Comparison of ENCODE assay signal across 18 mouse cellular contexts in genomic region chr10:76062439-76062838, GRCm38 (mm10). TPM values are rescaled to one million over a fixed set of nuclear protein-coding genes. Genes with fewer than 3 reads are reported as not detected.
"Had no signal": no experiment of that assay in that cellular context is flagged by ENCODE, and none has a peak within 500 bp of the region (broad histone marks: within the 10 kb centered on the region; RNA-seq: fewer than 3 reads in every experiment).

No protein-coding gene starts in this region.

- H3K27ac ChIP-seq: limb, embryonic 13.5 days; liver, embryonic 15.5 days; lung, embryonic 15.5 days; midbrain, embryonic 13.5 days; neural tube, embryonic 12.5 days; stomach, postnatal 0 days had no signal

- H3K9me3 ChIP-seq: limb, embryonic 13.5 days; liver, embryonic 15.5 days; lung, embryonic 15.5 days; midbrain, embryonic 13.5 days; neural tube, embryonic 12.5 days had no signal

- DNase-seq: kidney, adult 2 months; kidney, postnatal 36 days; left cerebral cortex, postnatal 4 days; lung, postnatal 36 days; thymus, postnatal 4 days had no signal

- H3K4me1 ChIP-seq: limb, embryonic 13.5 days; liver, embryonic 15.5 days; lung, embryonic 15.5 days; midbrain, embryonic 13.5 days; neural tube, embryonic 12.5 days had no signal

- H3K9ac ChIP-seq: limb, embryonic 13.5 days; liver, embryonic 15.5 days; lung, embryonic 15.5 days; midbrain, embryonic 13.5 days; neural tube, embryonic 12.5 days had no signal

- H3K4me3 ChIP-seq: limb, embryonic 13.5 days; liver, embryonic 15.5 days; lung, embryonic 15.5 days; midbrain, embryonic 13.5 days; neural tube, embryonic 12.5 days had no signal

- H3K27me3 ChIP-seq: limb, embryonic 13.5 days; liver, embryonic 15.5 days; lung, embryonic 15.5 days; midbrain, embryonic 13.5 days; neural tube, embryonic 12.5 days had no signal

- H3K36me3 ChIP-seq: limb, embryonic 13.5 days; liver, embryonic 15.5 days; lung, embryonic 15.5 days; midbrain, embryonic 13.5 days; neural tube, embryonic 12.5 days had no signal

RNA-seq across cellular contexts. Expression of gene Slc5a4b, which starts 48.3 kb away (rescaled TPM):
- total RNA-seq: layer of hippocampus, adult 18-20 months; left cerebral cortex, adult 18-20 months; left cerebral cortex, postnatal 10 days; left cerebral cortex, postnatal 4 days; liver, adult 2 months; megakaryocyte progenitor cell, adult 5-6 weeks; monocyte, adult 5-6 weeks; neutrophil, adult 5-6 weeks had no signal
